Mouse (Mus musculus) cerebellum, adult 2 months (tissue): ENCODE data around the gene C2cd4c. TPM values are rescaled to one million over a fixed set of nuclear protein-coding genes. Genes with fewer than 3 reads are reported as not detected.

Source experiments
- DNase-seq, 2 experiments: peaks; one replicate each; pipeline ENCODE4 v3.0.0; 2021
- H3K27ac ChIP-seq: fragments of 200-500 bp; 2 replicates; pipeline ENCODE4 v1.5.1; 2012; ENCODE audit warnings: low read length, control low read depth, inconsistent platforms; ENCODE audit not compliant: insufficient read depth
- H3K27me3 ChIP-seq: fragments of 200-500 bp; 2 replicates; pipeline ENCODE4 v1.6.1; 2012; ENCODE audit warnings: inconsistent platforms, mild to moderate bottlenecking, low read length, moderate library complexity; ENCODE audit not compliant: control insufficient read depth, insufficient read depth
- H3K4me1 ChIP-seq: fragments of 200-500 bp; 2 replicates; pipeline ENCODE4 v1.6.1; 2011; ENCODE audit warnings: low read length; ENCODE audit not compliant: control insufficient read depth, insufficient read depth
- H3K4me3 ChIP-seq: fragments of 200-500 bp; replicated peaks from 2 replicates; pipeline ENCODE3; 2011; ENCODE audit warnings: mild to moderate bottlenecking, low read depth, low read length, control low read depth; ENCODE audit not compliant: insufficient read depth
- CTCF ChIP-seq: fragments of 200-500 bp; IDR thresholded peaks from 2 replicates; pipeline ENCODE4 v1.5.1; 2011; ENCODE audit warnings: low read depth, mild to moderate bottlenecking, control low read depth, low read length, moderate library complexity, borderline replicate concordance; ENCODE audit not compliant: insufficient read depth
- POLR2A ChIP-seq: fragments of 200-500 bp; IDR thresholded peaks from 2 replicates; pipeline ENCODE4 v1.6.1; 2011; ENCODE audit warnings: low read length, control low read depth, borderline replicate concordance; ENCODE audit not compliant: insufficient read depth
- WGBS: fragments of 180-500 bp; shearing (Covaris S2); methylation state at CpG from one replicate; pipeline ENCODE4 v1.1.7; 2018; 5-methylcytosine and 5-hydroxymethylcytosine counted together
- polyA plus RNA-seq: library from polyadenylated mRNA; depleted of rRNA; stranded (reverse); fragments of >200 nt; gene quantifications from 2 replicates; pipeline ENCODE4 v1.2.3, GENCODE M21; 2012

C2cd4c gene
- polyA plus RNA-seq, 1 experiment: 3.1 TPM

DNA sequence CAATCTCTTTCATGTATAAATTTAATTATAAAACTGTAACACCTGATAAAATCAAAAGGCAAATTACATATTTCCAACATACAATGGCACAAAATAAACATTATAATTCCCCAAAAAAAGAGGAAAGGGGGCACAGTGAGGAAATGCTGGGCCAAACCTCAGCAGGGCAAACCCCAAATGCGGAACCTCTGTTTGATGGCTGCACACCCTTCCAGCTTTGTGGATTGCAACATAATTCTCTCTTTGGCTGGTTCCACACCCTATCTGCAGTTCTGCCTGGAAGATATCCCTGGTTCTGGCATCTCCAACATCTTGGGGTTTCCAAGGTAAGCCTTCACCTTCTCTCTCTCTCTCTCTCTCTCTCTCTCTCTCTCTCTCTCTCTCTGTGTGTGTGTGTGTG lies 23.1 kb downstream of the C2cd4c start:
- 98% methylated on average over 1 of the region's 1 CpGs for WGBS
- no peak for DNase-seq
- no peak overlapping the region for H3K27ac ChIP-seq
- H3K27me3 ChIP-seq: no peaks in the 10 kb centered on the region
- H3K4me1 ChIP-seq: no peaks in the 10 kb centered on the region
- TF ChIP-seq POLR2A (no peak), CTCF (no peak)
- H3K4me3 ChIP-seq: no peak overlapping the region

DNA sequence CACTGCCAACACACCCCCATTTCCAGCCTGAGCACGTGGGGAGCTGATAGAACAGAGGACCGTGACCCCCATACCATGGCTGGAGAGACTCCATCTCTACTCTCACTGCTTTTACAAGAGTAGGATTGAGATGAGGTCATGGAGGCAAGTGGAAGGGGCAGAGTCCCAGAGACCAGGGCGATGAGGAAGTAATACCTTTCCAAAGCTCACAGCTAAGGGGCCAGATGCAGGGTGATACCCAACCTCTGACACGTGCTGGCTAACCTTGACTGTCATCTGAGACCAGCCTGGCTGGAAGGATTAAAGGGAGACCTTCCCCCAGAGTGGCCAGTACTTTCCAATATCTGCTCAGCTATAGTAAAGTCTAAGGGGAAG lies 26.1 kb downstream of the C2cd4c start:
- no peak for DNase-seq
- H3K27me3 ChIP-seq: no peaks in the 10 kb centered on the region
- no peak overlapping the region for H3K4me3 ChIP-seq
- no peak for TF ChIP-seq CTCF
- no peak overlapping the region for H3K27ac ChIP-seq
- WGBS: 73% methylated on average over 4 of the region's 4 CpGs
- H3K4me1 ChIP-seq: no peaks in the 10 kb centered on the region

DNA sequence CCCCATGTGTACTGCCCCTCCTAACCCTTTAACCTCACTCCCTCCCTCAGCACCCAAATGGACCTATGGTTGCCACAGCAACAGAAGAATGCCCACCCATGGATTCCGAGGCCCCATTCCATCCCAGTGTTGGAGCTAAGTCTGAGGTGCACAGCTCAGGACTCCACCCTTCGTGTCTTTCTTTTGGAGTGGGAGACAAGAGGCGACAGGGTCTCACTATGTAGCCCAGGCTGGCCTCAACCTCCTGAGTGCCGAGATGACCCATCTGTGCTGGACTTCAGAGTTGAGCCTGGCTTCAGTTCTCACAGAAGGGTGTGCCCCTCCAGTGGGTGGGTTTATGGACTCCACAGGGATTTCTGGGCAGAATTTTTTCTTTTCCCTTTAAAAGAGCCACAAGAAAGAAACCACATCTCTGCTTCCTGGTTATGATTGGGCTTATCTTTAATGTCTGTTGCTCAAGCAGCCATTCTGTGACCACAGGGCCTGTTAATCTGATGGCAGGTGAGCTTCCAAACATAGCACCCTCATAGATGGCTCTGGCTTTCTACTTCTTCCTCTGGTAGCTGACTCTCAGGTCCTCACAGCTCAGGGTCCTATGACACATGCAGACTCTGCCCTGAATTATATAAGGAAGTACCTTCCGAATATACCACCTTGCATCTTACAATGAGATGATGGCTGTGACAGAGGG lies 26.6 kb downstream of the C2cd4c start, which contains the start of gene Theg:
TSS of gene Theg (minus strand) at position 271 of the 691 bp plus-strand sequence.
- Histone ChIP-seq H3K27me3 (no peaks in the 10 kb centered on the region), H3K4me1 (no peaks in the 10 kb centered on the region), H3K4me3 (no peak within 1 kb of the TSS), H3K27ac (no peak within 1 kb of the TSS)
- TF ChIP-seq POLR2A (no peak), CTCF (no peak)
- DNase-seq: no peak
- whole genome bisulfite sequencing: 88% methylated on average over 5 of the region's 5 CpGs

DNA sequence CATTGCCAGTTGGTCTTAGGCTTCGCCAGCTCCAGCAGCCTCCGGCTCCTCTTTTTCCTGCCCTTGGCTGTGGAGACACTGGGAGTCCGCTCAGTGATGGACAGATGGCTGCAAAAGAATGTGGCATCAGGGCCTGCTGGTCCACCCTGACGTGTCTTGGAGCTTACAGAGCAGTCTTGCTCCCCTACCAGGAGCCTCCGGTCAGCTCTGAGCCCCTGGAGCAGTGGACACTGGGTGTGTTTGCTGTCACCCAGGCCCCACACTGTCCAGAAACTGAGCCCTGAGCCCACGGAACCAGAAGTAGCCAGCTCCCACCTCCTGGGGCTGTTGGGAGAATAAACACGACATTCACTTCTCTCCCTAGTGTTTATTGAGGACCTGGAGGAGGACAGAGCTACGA lies 27.6 kb downstream of the C2cd4c start:
- no peak for DNase-seq
- Histone ChIP-seq H3K27ac (no peak overlapping the region), H3K27me3 (no peaks in the 10 kb centered on the region), H3K4me1 (no peaks in the 10 kb centered on the region), H3K4me3 (no peak overlapping the region)
- TF ChIP-seq POLR2A (no peak), CTCF (no peak)
- WGBS: 28% methylated on average over 8 of the region's 8 CpGs

DNA sequence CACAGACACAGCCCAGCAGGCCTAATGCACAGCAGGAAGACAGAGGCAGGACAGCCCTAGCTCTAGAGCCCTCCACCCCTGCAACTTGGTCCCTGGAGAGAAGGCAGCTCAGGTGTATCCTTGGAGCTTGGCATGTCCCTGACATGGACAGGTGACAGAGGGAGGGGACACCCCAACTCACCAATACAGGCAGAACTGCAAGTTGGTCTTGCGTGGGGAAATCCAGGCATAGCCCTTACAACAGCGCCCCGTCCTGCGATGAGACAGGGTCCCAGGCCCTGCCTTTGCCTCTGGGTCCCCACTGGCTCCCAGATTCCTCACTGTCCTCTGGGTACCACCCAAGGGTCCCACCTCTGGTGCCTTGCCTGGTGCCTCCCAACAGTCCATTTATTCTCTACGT lies 28.1 kb downstream of the C2cd4c start:
- H3K4me1 ChIP-seq: no peaks in the 10 kb centered on the region
- H3K4me3 ChIP-seq: no peak overlapping the region
- no peaks in the 10 kb centered on the region for H3K27me3 ChIP-seq
- WGBS: 91% methylated on average over 5 of the region's 5 CpGs
- no peak overlapping the region for H3K27ac ChIP-seq
- TF ChIP-seq POLR2A: no peak
- TF ChIP-seq CTCF: no peak
- DNase-seq: no peak

DNA sequence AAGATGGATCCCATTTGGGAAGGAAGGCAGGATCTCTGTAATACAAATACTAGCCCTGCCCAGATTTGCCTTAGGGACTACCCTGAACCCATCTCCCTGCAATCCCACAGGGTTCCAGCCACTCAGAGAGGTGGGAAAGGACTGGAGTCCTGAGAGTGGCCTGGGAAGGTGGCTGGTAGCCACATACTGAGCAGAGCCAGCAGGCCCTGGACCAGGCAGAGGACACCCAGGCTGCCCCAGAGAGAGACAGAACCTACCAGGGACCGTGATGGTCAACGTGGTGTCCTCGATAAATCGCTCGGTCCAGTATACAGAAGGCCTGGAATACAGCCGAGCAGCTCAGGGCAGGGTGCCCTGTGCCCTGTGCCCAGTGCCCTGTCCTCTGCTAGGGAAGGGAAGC lies 28.7 kb downstream of the C2cd4c start:
- no peak for TF ChIP-seq CTCF
- TF ChIP-seq POLR2A: no peak
- no peak overlapping the region for H3K4me3 ChIP-seq
- no peaks in the 10 kb centered on the region for H3K27me3 ChIP-seq
- no peaks in the 10 kb centered on the region for H3K4me1 ChIP-seq
- WGBS: 77% methylated on average over 6 of the region's 6 CpGs
- H3K27ac ChIP-seq: no peak overlapping the region
- no peak for DNase-seq

DNA sequence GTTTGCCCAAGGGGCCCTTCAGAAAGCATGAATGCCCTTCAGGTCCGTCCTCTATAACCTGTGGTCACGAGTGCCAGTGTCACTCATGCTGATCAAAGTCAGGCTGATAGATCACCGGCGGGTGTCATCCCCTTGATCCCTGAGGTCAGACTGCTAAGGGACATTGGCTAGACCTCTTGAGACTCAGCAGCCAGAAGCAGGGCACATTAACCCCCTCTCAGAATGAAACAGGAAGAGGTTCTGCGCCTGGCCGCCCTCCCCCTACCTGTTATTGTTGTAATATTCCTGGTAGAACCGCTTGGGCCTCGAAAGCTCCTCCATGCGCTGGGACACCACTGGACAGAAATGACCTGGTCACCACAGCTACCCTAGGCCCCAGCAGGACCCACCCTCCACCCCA lies 29.4 kb downstream of the C2cd4c start:
- no peak overlapping the region for H3K27ac ChIP-seq
- no peak overlapping the region for H3K4me3 ChIP-seq
- H3K27me3 ChIP-seq: no peaks in the 10 kb centered on the region
- no peak for TF ChIP-seq POLR2A
- TF ChIP-seq CTCF: no peak
- WGBS: 86% methylated on average over 9 of the region's 9 CpGs
- H3K4me1 ChIP-seq: no peaks in the 10 kb centered on the region
- DNase-seq: no peak

DNA sequence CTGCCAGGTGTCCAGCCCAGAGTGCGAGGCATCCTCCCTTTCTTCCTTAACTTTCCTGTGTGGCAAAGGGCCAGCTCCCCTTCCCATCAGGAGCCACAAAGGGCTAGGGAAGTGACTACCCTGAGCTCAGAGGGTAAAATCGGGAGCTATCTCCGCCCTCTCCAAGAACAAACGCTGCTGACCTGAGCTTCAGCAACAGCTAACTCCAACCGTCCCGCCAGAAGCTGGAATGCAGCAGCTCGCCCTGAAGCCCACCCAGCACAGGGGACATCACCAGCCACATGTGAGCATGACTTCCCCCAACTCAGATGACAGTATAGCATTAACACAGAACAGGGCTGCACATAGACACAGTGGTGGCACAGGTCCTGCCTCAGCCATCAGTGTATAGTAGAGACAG lies 29.8 kb downstream of the C2cd4c start:
- WGBS: 73% methylated on average over 7 of the region's 7 CpGs
- Histone ChIP-seq H3K4me1 (no peaks in the 10 kb centered on the region), H3K4me3 (no peak overlapping the region), H3K27ac (no peak overlapping the region), H3K27me3 (no peaks in the 10 kb centered on the region)
- no peak for DNase-seq
- TF ChIP-seq POLR2A (no peak), CTCF (no peak)

DNA sequence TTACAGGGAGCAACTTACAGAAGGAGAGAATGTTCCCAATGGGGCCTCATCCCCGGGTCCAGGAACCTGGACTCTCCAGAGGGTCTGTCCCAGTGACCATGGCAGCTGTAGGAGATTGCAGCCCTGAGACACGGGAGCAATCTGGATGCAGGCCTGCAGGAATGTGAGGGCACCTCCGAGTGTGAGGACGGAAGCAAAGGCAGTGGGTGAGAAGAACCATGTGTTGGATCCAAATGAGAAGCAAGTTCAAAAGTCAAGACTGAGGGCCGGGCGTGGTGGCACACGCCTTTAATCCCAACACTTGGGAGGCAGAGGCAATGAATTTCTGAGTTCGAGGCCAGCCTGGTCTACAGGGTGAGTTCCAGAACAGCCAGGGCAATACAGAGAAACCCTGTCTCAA lies 32.3 kb downstream of the C2cd4c start:
- no peak for TF ChIP-seq POLR2A
- no peak for TF ChIP-seq CTCF
- 90% methylated on average over 8 of the region's 8 CpGs for WGBS

More for the DNA sequence above, 32.3 kb downstream of the C2cd4c start:
- no peaks in the 10 kb centered on the region for H3K4me1 ChIP-seq
- H3K27ac ChIP-seq: no peak overlapping the region
- DNase-seq: no peak
- H3K4me3 ChIP-seq: no peak overlapping the region
- H3K27me3 ChIP-seq: no peaks in the 10 kb centered on the region
